ENCODE assay signal across 8 mouse cellular contexts in genomic region chr9:60458468-60458962, GRCm38 (mm10).
DNase-seq lines count a peak whose midpoint lies in the region; ATAC-seq and TF ChIP-seq lines count a peak whose summit lies in the region.

No protein-coding gene starts in this region.

- no peak for ATAC-seq in heart, embryonic 13.5 days (ENCODE audit: extremely low read depth, insufficient number of reproducible peaks, low FRiP score, low TSS enrichment)
- 0 out of 2 replicates have a peak, but pooled peaks have one; percentile 41 for ATAC-seq in hindbrain, embryonic 12.5 days (ENCODE audit: low FRiP score)
- ATAC-seq in midbrain, embryonic 11.5 days (ENCODE audit: low FRiP score), result no peak
- no peak for ATAC-seq in granulocyte monocyte progenitor cell, adult 5-6 weeks (replicated peaks; ENCODE audit: poor library complexity, severe bottlenecking)

- H3K27me3 ChIP-seq in heart, embryonic 13.5 days (replicated peaks), result no peaks in the 10 kb centered on the region
- no peaks in the 10 kb centered on the region; the same call in 1 of the 2 replicates for H3K27me3 ChIP-seq in hindbrain, embryonic 12.5 days
- H3K27me3 ChIP-seq in midbrain, embryonic 11.5 days (ENCODE audit: control insufficient read depth, insufficient read depth, low read length), result no peaks in the 10 kb centered on the region
- H3K27me3 ChIP-seq in thymus, adult 2 months (ENCODE audit: control insufficient read depth, insufficient read depth, low read length), result no peaks in the 10 kb centered on the region

- no peaks in the 10 kb centered on the region for H3K9me3 ChIP-seq in heart, embryonic 13.5 days
- no peaks in the 10 kb centered on the region for H3K9me3 ChIP-seq in hindbrain, embryonic 12.5 days (replicated peaks)
- H3K9me3 ChIP-seq in midbrain, embryonic 11.5 days (ENCODE audit: control insufficient read depth, low read length), result no peaks in the 10 kb centered on the region

- TF ChIP-seq POLR2A in brain, embryonic 14.5 days (IDR thresholded peaks at IDR 0.05; ENCODE audit: borderline replicate concordance, extremely low read depth, insufficient read depth, insufficient read length, poor library complexity, severe bottlenecking), result no peak
- TF ChIP-seq POLR2A in thymus, adult 2 months (IDR thresholded peaks at IDR 0.05; ENCODE audit: control insufficient read depth, extremely low read depth, insufficient read depth, low read length, poor library complexity), result no peak

- H3K27ac ChIP-seq in heart, embryonic 13.5 days (replicated peaks), result 0 out of 2 replicates have a peak overlapping the region, but pooled peaks have one; percentile 17
- H3K27ac ChIP-seq in hindbrain, embryonic 12.5 days, result peak overlapping the region; percentile 35; the same call in 1 of the 2 replicates
- H3K27ac ChIP-seq in midbrain, embryonic 11.5 days (ENCODE audit: low read depth, low read length), result 0 out of 2 replicates have a peak overlapping the region, but pooled peaks have one; percentile 5
- H3K27ac ChIP-seq in thymus, adult 2 months (ENCODE audit: control insufficient read depth, insufficient read depth, low read length), result no peak overlapping the region

- H3K36me3 ChIP-seq in heart, embryonic 13.5 days, result no peaks in the 10 kb centered on the region
- H3K36me3 ChIP-seq in hindbrain, embryonic 12.5 days, result no peaks in the 10 kb centered on the region
- no peaks in the 10 kb centered on the region for H3K36me3 ChIP-seq in midbrain, embryonic 11.5 days (ENCODE audit: control insufficient read depth, insufficient read depth, low read length)
- H3K36me3 ChIP-seq in thymus, adult 2 months (ENCODE audit: control insufficient read depth, insufficient read depth, low read length), result no peaks in the 10 kb centered on the region

- H3K4me2 ChIP-seq in heart, embryonic 13.5 days, result peak overlapping the region; percentile 39
- H3K4me2 ChIP-seq in hindbrain, embryonic 12.5 days (replicated peaks), result peak overlapping the region; percentile 21
- no peak overlapping the region for H3K4me2 ChIP-seq in midbrain, embryonic 11.5 days

- H3K4me1 ChIP-seq in heart, embryonic 13.5 days, result peaks cover 23% of the 10 kb centered on the region
- peaks cover 40% of the 10 kb centered on the region for H3K4me1 ChIP-seq in hindbrain, embryonic 12.5 days
- H3K4me1 ChIP-seq in midbrain, embryonic 11.5 days (ENCODE audit: control insufficient read depth, insufficient read depth, low read length), result peaks cover 43% of the 10 kb centered on the region
- H3K4me1 ChIP-seq in thymus, adult 2 months (replicated peaks; ENCODE audit: control insufficient read depth, insufficient read depth, low read length), result no peaks in the 10 kb centered on the region

- TF ChIP-seq CTCF in brain, embryonic 14.5 days (IDR thresholded peaks at IDR 0.05; ENCODE audit: borderline replicate concordance, extremely low read depth, insufficient read depth, insufficient read length), result no peak
- TF ChIP-seq CTCF in thymus, adult 2 months (IDR thresholded peaks at IDR 0.05; ENCODE audit: borderline replicate concordance, control insufficient read depth, extremely low read depth, insufficient read depth, low read length, poor library complexity), result no peak

- H3K4me3 ChIP-seq in heart, embryonic 13.5 days, result no peak overlapping the region
- H3K4me3 ChIP-seq in hindbrain, embryonic 12.5 days, result no peak overlapping the region
- no peak overlapping the region for H3K4me3 ChIP-seq in midbrain, embryonic 11.5 days (ENCODE audit: low read depth, low read length)
- no peak overlapping the region for H3K4me3 ChIP-seq in thymus, adult 2 months (ENCODE audit: control insufficient read depth, insufficient read depth, low read length)

- H3K9ac ChIP-seq in heart, embryonic 13.5 days, result no peak overlapping the region
- no peak overlapping the region for H3K9ac ChIP-seq in hindbrain, embryonic 12.5 days
- no peak overlapping the region for H3K9ac ChIP-seq in midbrain, embryonic 11.5 days (ENCODE audit: low read length)

- WGBS in heart, embryonic 13.5 days, result 62% methylated on average over 14 of the region's 14 CpGs
- WGBS in hindbrain, embryonic 12.5 days, result 43% methylated on average over 14 of the region's 14 CpGs
- 37% methylated on average over 14 of the region's 14 CpGs for WGBS in midbrain, embryonic 11.5 days
- 60% methylated on average over 14 of the region's 14 CpGs for WGBS in thymus, adult 2 months

- intact Hi-C loops in heart, postnatal 25 days (cut with DNase I), result no loop called here

- DNase-seq in heart, postnatal 25 days (ENCODE audit: low spot score), result no peak
- DNase-seq in brain, embryonic 14.5 days (ENCODE audit: low read depth), result peak; percentile 80
- DNase-seq in midbrain, embryonic 11.5 days (ENCODE audit: low spot score, missing footprints), result peak; percentile 86
- no peak for DNase-seq in c-Kit-positive CD71-positive TER-119-positive erythroid progenitor cells, embryonic 14.5 days (ENCODE audit: low spot score)
- no peak for DNase-seq in thymus, adult 2 months

Comparison
In these comparisons a context has a peak if more than half of its experiments do, and no peak if none do; other contexts are left out.
1. DNase-seq: peak in brain, embryonic 14.5 days (single experiment) and midbrain, embryonic 11.5 days (single experiment); none in heart, postnatal 25 days (single experiment), c-Kit-positive CD71-positive TER-119-positive erythroid progenitor cells, embryonic 14.5 days (single experiment) and thymus, adult 2 months (single experiment).